Mouse (Mus musculus) brown adipose tissue, adult 24 weeks (tissue): ENCODE measurements around the gene Pck2. TPM values are rescaled to one million over a fixed set of nuclear protein-coding genes. Genes with fewer than 3 reads are reported as not detected.
A peak's percentile ranks its signal among the peaks of the same experiment; 100 is the strongest.

Source experiments
- H3K27ac ChIP-seq: fragments of 200-500 bp; replicated peaks from 2 replicates; pipeline ENCODE4 v1.5.1; 2012; ENCODE audit warnings: low read depth, mild to moderate bottlenecking, low read length
- H3K4me1 ChIP-seq: fragments of 200-500 bp; 2 replicates; pipeline ENCODE4 v1.6.1; 2012; ENCODE audit warnings: low read length, mixed read lengths; ENCODE audit not compliant: control insufficient read depth, insufficient read depth, insufficient read length
- H3K4me3 ChIP-seq: fragments of 200-500 bp; 2 replicates; pipeline ENCODE4 v1.5.1; 2012; ENCODE audit warnings: low read depth, mild to moderate bottlenecking, low read length, moderate library complexity; ENCODE audit not compliant: insufficient read depth
- polyA plus RNA-seq: library from polyadenylated mRNA; stranded (reverse); fragments of >200 nt; gene quantifications from 2 replicates; pipeline ENCODE4 v1.2.4, GENCODE M21; 2012; ENCODE audit not compliant: missing spikeins, insufficient read depth, insufficient read length

Pck2 gene
- 5.0 and 10.3 TPM in 2 replicates for polyA plus RNA-seq

DNA sequence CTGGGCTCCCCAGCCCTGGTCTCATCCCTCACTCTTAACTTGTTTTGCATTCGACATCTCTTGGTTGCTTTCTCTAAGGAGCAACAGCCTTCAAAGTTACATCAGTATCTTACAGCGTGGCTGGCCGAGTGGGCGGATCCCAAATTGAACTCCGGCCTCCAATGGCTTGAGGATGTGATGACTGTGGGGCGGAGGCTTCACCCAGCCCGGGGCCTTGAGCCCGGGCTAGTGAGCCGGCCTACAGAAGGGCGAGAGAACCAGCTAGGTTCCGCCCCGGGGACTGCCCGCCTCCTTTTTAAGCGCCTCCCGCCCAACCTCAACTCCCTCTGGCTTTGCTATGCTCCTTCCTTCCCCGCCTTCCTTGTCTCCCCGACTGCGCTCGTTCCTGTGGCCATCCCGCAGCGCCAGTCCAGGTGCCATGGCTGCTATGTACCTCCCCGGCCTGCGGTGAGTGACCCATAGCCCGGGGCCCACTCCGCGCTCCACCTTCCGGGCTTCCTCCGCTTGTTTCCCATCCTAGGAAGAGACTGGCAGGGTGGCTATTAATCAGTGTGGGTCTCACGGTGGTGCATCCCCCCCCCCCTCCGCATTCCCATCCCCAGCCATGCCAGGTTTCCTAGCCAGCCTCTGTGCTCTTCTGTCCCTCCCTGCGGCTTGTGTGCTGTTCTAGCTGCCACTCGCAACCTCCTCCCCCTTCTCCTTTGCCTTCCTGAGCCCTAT lies at the start of gene Pck2:
Gene Pck2, plus strand, starts transcription at position 200 of the 720 bp plus-strand sequence.
- peak within 1 kb of the TSS; percentile 64 for H3K27ac ChIP-seq
- H3K4me3 ChIP-seq: peak within 1 kb of the TSS; percentile 75
- H3K4me1 ChIP-seq: no peaks in the 10 kb centered on the region

DNA sequence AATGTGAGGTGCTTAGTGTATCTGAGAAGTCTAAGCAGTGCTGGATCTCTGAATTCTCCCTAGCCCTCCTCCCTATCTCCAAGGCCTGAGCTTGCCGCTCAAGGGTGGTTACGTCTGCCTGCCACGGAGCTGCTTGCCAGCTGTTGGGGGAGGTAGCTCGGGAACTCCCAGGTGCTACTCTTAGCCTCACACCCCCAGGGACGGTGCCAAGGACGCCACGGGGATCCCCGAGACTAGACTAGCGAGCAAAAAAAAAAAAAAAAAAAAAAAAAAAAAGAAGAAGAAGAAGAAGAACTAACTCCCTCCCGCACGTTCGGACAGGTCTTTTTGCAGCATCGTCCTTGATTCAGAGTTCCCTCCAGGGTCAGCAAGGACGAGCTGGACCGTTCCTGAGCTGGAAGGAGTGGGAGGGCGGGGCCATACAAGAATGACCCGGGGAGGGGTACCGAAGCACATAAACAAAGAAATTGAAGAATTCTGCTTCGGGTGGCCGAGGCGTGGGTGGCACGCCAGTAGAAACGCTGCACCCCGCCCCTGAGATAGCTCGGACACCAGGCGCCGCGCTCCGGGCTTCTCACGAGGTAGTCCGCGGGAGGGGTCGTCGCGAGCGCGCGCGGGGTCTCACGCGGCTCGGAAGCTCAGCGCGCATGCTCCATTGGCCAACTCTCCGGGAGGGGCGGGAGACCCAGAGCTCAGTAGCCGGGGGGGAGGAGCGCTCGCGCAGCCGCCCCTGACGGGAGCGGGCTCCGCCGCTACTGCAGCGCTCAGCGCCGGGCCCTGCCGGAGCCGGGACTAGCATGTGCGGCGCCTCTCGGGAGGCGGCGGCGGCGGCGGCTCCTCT lies 49.5 kb upstream of the Pck2 start, which contains the start of gene Carmil3:
Gene Carmil3, plus strand, starts transcription at position 291 of the 841 bp plus-strand sequence.
- H3K27ac ChIP-seq: no peak within 1 kb of the TSS
- peak within 1 kb of the TSS; percentile 60 for H3K4me3 ChIP-seq
- H3K4me1 ChIP-seq: no peaks in the 10 kb centered on the region

DNA sequence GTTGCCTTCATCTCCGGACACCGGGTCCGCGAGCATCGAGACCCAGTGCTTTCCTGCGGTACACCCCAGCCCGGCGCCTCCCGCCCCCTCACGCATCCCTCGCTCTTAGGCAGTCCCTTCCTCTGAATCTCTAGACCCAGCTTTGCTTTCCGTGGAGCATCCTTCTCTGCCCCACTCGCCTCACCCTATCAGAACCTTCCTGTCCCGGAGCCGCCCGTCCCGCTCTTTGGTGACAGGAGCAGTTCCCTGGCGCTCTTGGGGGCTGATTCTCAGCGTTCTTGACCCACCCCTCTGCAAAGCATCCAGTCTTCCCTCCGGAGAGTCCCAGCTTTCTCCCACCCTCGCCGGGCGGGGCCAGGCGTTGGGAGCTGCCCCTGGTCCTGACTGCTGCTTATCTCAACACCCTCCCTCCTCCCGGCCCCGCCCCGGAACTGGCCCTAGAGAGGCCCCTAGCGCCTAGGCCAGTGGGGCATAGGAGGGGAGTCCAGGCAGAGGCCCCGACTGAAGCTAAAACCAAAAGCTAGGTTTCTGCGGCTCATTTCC lies 48.7 kb upstream of the Pck2 start:
- Histone ChIP-seq H3K4me1 (no peaks in the 10 kb centered on the region), H3K27ac (no peak overlapping the region), H3K4me3 (peak overlapping the region; percentile 60)

DNA sequence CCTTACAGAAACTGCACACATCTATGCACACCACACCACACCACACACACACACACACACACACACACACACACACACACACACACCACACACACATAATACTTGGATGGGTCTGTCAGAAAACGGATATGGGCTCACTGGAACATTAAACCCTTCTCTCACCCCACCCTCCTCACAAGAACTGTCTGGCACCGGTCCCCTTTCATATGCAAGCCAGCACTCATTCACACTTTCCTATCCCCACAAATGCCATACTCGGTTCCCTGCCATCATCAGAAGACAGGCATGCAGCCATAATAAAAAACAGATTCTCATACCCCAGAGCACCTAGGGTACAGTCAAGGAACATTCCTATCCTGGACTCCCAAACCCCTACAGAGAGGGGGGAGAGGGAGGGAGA lies 48.0 kb upstream of the Pck2 start:
- H3K4me3 ChIP-seq: no peak overlapping the region
- H3K4me1 ChIP-seq: no peaks in the 10 kb centered on the region
- H3K27ac ChIP-seq: no peak overlapping the region

DNA sequence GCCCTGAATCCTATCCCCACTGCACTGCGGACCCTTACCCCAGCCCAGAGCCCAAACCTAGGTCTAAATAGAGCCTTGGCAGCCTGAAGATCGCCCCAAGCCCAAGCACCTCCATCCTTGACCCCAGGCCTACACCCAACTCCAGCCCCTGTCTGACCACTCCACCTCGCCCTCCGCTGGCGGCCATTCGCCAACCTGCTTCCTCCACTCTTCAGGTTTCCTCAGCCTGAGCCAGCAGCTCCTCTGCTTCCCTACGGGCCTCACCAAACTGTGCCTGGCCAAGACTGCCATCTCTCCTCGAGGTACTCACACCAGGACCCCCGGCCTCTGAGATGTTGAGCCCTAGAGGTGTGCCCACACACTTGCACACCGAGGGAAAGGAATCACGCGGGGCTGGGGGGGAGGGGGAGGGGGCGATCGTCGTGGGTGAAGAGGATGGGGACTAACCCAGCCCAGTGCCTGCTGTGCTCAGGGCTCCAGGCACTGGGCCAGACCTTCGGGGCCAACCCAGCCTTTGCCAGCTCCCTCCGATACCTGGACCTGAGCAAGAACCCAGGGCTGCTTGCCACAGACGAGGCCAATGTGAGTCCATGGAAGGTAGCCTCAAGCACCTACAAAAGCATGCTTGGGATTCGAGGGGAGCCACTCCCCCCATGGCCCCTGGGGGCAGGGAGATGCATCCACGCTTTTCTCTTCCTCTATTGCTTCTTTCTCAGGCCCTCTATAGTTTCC lies 44.4 kb upstream of the Pck2 start:
- no peak overlapping the region for H3K27ac ChIP-seq

DNA sequence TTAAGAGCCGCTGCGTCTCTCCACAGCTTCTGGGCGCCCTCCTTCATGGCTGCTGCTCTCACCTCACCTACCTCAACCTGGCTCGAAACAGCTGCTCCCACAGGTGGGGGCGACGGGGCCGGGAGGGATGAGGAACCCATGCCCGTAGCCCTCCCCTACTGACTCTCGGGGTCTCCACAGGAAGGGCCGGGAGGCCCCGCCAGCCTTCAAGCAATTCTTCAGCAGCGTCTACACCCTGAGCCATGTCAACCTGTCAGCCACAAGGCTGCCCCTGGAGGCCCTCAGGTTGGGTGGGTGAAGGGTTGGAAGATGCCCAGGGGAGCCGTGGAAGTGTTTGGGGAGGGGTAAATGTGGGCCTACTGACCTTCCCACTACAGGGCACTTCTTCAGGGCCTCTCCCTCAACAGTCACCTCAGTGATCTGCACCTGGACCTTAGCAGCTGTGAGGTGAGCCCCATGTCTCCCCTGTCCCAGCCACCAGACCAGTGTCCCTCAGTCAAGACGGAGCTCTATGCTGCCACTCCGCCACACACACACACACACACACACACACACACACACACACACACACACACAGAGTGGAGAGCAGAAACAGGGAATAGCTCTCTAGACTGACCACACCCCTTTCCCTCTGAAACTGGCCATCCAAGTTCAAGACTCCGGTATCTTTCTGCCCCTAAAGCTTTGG lies 43.2 kb upstream of the Pck2 start:
- H3K4me3 ChIP-seq: no peak overlapping the region
- H3K27ac ChIP-seq: no peak overlapping the region
- no peaks in the 10 kb centered on the region for H3K4me1 ChIP-seq

More for the DNA sequence above, 44.4 kb upstream of the Pck2 start:
- Histone ChIP-seq H3K4me3 (no peak overlapping the region), H3K4me1 (no peaks in the 10 kb centered on the region)

DNA sequence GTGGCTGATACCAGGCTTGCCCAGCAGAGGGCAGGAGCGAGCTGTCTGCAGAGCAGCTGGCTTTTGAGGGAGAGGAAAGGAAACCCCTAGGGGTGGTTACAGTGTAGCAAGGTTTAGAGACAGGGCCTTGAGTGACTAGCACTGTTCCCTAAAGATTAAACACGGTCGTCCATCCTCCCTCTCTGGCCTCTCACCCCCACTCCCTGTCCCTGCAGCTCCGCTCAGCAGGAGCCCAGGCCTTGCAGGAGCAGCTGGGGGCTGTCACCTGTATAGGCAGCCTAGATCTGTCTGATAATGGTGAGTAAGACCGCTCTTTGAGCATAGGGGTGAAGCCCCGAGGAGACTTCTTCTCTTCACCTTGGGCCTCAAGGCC lies 42.6 kb upstream of the Pck2 start:
- no peaks in the 10 kb centered on the region for H3K4me1 ChIP-seq
- no peak overlapping the region for H3K27ac ChIP-seq
- no peak overlapping the region for H3K4me3 ChIP-seq

DNA sequence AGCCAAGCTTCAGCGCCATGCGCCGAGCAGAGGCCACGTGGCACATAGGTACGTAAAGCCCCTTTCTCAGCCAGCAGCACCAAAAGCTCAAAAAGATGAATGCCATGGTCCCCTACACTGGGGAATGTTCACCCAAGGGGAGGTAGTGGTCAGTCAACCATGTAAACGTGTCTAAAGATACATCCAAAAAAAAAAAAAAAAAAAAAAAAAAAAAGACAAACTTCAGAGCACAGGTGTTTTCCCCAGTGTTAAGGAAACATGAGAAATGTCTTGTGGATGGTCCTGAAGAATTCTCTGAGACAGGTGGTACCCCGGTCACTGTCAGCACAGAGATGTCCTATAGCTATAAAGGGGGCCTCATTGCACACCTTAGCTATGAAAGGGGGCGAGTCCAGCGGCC lies 34.5 kb upstream of the Pck2 start:
- Histone ChIP-seq H3K4me3 (no peak overlapping the region), H3K27ac (no peak overlapping the region), H3K4me1 (no peaks in the 10 kb centered on the region)

DNA sequence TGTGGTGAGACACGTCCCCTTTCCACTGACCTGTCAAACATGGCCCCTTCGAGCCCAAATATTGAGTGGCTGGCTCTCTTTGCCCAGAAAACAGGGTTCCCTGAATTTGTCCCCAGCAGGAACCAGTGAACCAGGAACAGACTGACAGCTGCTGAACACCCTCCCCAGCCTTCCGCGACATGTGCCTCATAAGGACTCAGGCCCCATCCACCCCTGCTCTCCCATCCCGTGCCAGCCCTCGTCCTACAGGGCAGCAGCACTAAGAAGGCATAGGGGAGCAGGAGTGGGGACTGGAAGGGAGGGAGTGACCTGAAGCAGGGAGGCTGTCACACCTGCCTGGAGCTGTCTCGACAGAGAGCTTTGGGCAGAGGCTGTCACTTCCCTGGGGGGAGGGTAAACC lies 32.3 kb upstream of the Pck2 start:
- H3K27ac ChIP-seq: no peak overlapping the region
- no peaks in the 10 kb centered on the region for H3K4me1 ChIP-seq
- no peak overlapping the region for H3K4me3 ChIP-seq

DNA sequence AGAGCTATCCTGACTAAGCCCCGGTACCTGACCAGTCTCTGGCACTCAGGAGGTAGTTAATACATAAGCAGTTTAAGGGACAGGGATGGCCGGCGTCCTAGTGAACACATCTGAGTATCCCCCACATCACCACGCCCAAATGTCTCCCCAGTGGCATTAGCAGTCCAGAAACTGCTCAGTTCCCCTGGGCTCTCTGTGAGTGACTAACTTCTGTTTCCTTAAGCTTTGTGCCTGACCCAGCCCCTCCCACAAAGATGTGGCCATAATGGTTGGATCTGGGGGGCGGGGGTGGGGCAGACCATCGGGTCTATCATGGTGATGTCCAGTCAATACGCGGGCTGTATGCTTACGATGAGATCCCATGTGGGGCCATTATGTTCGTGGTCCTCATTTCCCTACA lies 30.5 kb upstream of the Pck2 start:
- H3K4me3 ChIP-seq: no peak overlapping the region
- no peaks in the 10 kb centered on the region for H3K4me1 ChIP-seq
- H3K27ac ChIP-seq: no peak overlapping the region

DNA sequence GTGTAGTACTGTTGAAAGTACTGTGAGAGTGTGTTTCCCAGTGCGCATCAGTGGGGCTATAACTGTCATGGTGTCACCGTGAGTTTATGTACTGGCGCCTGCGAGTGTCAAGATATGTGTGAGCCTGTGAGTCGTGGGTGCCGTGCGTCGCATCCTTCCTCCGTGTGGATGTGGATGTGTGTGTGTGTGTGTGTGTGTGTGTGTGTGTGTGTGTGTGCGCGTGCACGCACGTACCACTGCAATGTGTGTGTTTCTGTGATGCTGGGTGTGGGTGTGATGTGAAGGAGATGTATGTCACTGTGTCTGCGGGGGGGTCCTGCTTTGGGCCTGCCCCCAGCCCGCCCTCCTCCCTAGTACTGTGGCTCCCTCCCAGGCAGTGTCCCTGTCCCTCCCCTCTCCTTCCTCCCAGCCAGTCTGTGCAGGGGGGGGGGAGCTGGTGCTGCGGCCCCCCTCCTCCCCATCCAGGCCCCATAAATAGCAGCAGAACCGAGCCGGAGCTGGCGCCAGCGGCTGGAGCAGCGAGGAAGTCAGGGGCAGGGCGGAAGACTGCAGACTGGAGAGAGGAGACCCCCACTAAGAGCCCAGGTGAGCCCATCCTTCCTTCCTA lies 29.8 kb upstream of the Pck2 start, which contains the start of gene Cpne6:
Gene Cpne6, plus strand, starts transcription at position 321 of the 607 bp plus-strand sequence.
- H3K27ac ChIP-seq: no peak within 1 kb of the TSS
- no peak within 1 kb of the TSS for H3K4me3 ChIP-seq
- H3K4me1 ChIP-seq: no peaks in the 10 kb centered on the region

DNA sequence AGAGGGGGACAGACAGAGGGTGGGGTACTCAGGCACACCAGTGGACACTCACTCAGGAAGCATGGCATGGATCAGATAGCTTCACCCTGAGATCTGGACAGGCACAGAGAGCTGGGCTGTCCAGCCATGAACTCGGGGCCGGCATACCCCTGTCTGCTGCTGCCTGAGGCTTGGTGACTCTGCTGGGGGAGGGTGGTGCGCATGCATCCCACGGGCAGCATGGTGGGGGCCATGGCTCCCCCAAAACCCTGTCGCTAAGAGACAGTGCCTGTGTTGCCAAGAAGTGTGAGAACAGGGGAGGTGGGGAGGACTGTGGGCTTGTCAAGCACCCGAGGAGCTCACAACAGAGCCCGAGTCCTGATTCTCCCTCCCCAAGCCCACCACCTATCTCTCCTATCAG lies 29.0 kb upstream of the Pck2 start:
- Histone ChIP-seq H3K27ac (no peak overlapping the region), H3K4me3 (no peak overlapping the region), H3K4me1 (no peaks in the 10 kb centered on the region)

DNA sequence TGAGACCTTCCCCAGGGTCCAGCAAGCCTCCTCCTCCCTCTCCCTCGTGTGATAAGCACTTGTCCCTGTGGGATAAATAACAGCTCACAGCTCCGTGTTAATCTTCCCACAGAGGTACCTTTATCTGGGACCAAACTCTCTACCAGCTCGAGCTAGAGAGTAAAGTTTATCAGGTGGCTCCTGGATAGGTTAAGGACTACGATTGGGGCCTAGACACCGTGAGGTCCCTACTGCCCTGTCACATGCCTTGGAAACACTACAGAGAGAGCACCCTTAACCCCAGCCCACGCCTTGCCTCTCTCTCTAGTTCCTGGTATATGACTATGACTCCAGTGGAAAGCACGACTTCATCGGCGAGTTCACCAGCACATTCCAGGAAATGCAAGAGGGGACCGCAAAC lies 26.1 kb upstream of the Pck2 start:
- Histone ChIP-seq H3K4me3 (no peak overlapping the region), H3K4me1 (no peaks in the 10 kb centered on the region), H3K27ac (no peak overlapping the region)

DNA sequence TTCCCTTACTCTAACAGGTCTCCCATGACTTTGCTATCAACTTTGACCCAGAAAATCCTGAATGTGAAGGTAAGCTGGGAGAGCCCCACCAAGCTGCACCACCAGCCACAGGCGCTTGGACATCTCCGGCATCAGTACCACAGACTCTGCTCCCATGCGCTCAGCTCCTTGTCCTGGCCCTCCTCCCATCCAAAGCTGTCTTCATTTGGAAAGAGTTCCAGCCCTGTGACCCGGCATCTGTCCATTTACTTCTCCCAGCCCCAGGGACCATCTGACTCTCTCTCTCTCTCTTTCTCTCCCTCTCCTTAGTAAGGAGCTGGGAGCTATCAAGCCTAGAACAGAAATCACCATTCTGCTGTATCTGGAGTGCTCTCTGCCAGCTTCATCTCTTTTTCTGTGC lies 24.2 kb upstream of the Pck2 start:
- H3K27ac ChIP-seq: no peak overlapping the region
- no peaks in the 10 kb centered on the region for H3K4me1 ChIP-seq
- H3K4me3 ChIP-seq: no peak overlapping the region
